Mouse (Mus musculus) bone marrow macrophage, adult 2 months (primary cell): Measurements from ENCODE around the gene Arid5b.

ENCODE experiments used
- CTCF ChIP-seq: IDR thresholded peaks from 2 replicates; pipeline ENCODE4 v1.5.1; 2012; ENCODE audit warnings: low read depth, mild to moderate bottlenecking, low read length, moderate library complexity
- POLR2A ChIP-seq: IDR thresholded peaks from 2 replicates; pipeline ENCODE4 v1.6.1; 2012; ENCODE audit warnings: mild to moderate bottlenecking, low read depth, low read length, borderline replicate concordance

DNA sequence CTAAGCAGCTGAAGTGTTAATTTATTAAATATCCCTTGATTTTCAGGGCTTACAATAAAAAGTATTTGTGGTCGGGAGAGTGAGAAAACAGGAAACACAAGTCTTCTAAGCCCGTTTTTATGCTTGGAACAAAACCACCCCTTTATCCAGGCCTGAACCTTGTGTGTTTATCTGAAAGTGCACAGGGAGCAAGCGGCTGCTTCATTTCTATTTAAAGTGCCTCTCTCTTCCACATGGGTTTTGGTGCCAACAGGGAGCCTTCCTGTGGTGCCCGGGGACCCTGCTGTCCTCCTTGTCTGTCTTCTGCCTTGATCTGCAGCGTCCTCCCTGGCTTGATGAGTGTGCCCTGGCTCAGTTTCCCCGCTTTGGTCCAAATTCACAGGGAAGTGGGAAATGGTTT is 40.9 kb upstream of the Arid5b start:
- TF ChIP-seq CTCF (no peak), POLR2A (no peak)
